Mouse (Mus musculus) adrenal gland (tissue): ENCODE results near the gene Mid1.
"Not testable (repeated sequence)": the region's sequence is repeated elsewhere in the genome, so short reads cannot be mapped to it uniquely, and the experiment has no call there.

Source experiments
- intact Hi-C: fragments of 180-260 bp; cut with DNase I; formaldehyde crosslinking; loops from one replicate; pipeline ENCODE4 v1.15.1; 2025

The Mid1 gene

GRCm38 (mm10) chrX:169882220-169882609 lies 197.2 kb downstream of the Mid1 start:
- intact Hi-C loops = no loop called here

- intact Hi-C loops = no loop called here
These were observed 198.7 kb downstream of the Mid1 start for GRCm38 (mm10) chrX:169883536-169884272.

- intact Hi-C loops = no loop called here
These were observed 205.5 kb downstream of the Mid1 start for GRCm38 (mm10) chrX:169890541-169890940.

DNA sequence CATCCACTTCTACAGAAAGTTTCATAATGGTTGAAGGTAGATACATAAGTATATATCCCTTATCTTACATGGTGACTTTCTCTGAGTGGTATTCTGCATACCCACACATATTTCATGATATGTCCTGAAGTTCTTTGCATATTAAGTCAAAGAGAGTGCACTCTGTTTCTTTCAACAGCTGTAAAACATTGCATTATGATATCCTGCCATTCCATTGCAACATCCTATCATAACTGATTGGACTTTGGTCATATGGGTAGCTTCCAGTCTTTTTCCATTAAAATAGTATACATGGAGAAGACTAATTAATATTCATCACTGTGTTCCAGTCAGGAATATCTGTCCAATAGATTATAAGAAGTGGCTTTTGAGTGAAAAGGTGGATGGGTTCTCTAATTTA lies 207.1 kb downstream of the Mid1 start:
- intact Hi-C loops = no loop called here

DNA sequence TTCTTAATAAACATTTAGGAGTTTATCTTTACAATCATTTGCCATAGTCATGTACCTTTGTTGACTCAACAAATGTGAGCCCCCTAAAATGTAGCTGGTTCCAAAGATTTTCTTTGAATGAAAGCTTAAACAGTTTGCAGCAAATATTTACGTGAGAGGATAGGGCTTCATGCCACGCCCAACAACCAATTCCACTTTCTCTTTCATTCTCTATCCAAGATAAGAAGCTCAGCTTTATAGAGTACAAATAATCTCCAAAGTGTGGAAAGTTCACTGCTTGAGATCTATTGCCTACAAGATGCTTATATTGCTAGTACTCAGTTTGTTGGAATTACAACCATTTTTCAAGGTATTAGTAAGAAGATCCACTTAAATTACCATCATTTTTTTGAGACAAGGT lies 207.6 kb downstream of the Mid1 start:
- intact Hi-C loops = no loop called here

DNA sequence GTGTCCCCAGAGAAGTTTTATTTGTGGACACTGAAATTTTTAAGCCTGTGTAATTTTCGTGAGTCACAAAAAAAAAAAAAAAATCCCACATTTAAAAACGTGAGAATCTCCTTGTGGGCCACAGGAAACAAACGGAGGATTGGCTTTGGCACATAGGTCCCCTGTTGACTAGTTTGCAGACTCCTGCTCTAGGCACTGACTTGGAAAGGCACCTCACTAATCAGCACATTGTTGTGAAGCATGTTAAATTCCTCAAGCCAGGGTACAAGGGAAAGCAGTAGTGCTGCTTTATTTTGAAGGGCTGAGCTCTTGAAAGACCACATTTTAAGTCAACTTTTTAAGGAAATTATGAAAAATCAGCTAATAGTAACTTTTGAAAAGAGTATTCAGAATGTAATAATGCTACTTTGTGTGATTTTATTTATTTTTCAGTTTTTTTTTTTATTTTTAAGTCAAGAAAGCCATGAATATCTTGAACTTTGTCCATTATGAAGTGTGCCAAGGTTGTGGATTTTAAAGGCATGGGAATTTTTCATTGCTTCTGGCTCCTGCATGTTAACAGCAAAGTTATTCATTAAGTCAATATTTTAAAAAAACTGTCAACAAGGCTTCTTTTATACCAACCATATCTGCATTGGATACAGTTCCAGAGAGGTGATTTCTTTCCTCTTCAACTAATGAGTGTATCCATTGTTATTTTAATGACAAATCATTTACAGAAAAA lies 214.4 kb downstream of the Mid1 start:
- intact Hi-C loops = no loop called here

- intact Hi-C loops = no loop called here
These were observed 217.9 kb downstream of the Mid1 start for GRCm38 (mm10) chrX:169902860-169903259.

DNA sequence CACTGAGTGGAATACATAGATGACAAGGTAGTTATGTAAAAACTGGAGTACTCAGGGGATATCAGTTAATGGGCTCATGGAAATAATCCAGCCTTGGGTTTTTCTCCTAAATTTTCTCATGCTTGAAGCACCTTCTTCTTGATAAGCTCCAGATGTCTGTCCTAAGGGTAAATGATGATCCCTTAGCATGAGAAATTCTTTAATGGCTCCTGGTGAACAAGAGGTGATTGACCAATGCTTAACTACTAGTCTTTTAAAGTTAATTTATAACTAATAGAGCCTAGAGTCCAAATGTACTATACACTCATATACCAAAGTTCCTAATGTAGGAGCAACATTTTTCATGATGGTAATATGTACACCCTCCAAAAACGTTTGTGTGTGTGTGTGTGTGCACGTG lies 218.7 kb downstream of the Mid1 start:
- intact Hi-C loops = no loop called here

DNA sequence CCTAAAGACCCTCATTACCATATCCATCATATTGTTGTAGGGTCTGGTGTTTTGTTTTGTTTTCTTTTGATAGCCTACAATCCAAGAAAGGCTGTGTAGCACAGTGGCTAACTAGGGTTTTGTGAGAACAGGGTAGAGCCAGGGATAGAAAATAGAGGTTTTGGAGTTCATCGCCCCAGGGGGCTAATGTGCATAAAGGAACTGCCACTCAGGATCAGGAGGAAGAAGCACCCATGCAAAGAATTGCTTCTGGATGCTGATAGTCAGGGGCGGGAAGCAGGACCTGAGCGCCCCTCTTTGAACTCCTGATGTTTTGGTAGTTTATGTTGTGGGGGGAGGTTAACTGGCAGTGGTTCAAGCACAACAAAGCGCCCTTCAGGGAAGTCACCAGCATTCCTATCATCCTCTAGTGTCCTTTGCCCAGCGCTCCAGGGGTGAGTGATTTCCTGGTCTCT lies 221.1 kb downstream of the Mid1 start:
- intact Hi-C loops = loop anchor here (2.0 kb wide), 1 partner anchor 21 kb away; no protein-coding TSS in a partner anchor

GRCm38 (mm10) chrX:169909898-169910297 lies 224.9 kb downstream of the Mid1 start:
- intact Hi-C loops = no loop called here

DNA sequence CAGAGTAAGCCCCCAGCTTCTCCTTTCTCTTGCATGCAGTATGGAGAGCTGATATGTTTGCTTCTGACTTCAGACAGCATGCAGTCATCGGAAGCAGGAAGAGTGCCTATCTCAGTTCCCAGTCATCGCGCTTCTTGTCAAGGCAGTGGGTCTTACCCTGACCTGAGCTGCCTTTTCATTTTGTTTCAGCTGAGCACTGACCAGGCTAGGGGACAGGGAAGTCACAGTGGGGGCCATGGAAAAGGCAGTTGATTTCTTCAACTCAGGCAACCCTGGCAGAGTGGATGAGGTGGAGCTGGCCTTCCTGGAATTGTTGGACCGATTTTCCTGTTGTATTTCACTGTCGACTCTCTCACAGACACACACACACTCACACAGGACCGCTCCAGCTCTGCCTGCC lies 230.7 kb downstream of the Mid1 start:
- intact Hi-C loops = no loop called here

- intact Hi-C loops = no loop called here
These were observed 237.5 kb downstream of the Mid1 start for GRCm38 (mm10) chrX:169922541-169922940.

DNA sequence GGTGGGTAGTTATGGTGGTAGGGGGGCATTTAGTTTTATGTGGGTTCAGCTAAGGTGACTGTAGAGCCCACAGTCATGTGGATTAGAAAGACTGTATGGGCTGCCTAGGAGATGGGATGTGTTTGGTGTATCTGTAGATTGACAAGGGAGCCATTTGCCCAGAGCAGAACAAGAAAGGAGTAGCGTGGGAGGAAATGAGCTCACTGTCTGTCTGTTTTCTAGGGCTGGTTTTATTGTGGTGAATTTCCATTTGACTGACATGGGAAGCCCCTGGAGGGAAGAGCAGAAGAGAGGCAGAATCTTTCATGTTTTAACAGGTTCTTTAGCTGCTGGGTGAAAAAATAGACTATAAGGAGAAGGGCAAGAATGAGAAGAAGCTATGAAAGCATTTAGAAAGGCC lies 238.4 kb downstream of the Mid1 start:
- intact Hi-C loops = no loop called here

DNA sequence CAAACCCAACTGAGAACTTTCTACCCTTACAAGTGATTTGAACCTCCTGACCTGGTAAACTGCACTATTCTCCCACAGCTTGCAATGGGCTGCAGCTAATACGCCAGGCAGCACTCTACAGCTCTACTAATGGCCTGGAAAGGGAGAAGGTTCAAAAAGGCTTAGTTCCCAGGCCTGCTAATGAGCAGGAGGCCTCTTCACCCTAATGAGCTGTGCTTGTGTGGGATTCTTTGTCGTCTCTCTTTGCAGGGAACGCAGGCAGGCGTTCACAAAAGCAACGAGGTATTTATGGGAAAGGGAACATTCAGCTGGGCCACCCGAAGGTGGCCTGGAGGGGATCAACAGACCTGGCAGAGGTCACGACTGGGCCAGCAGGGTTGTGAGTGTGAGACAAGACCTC lies 240.6 kb downstream of the Mid1 start:
- intact Hi-C loops = no loop called here

DNA sequence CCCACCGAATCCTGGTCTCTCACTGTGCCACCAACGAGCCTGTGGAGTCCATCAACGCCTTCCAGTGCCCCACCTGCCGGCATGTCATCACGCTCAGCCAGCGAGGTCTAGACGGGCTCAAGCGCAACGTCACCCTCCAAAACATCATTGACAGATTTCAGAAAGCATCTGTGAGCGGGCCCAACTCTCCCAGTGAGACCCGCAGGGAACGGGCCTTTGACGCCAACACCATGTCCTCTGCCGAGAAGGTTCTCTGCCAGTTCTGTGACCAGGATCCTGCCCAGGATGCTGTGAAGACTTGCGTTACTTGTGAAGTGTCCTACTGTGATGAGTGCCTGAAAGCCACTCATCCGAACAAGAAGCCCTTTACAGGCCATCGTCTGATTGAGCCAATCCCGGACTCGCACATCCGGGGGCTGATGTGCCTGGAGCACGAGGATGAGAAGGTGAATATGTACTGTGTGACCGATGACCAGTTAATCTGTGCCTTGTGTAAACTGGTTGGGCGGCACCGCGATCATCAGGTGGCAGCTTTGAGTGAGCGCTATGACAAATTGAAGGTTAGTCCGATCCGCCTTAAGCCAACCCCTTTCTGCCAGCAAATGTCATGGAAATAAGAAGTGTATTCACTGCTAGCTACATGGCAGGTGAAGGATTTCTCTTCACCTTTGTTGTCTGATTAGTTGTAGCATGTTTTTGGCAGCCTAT lies 242.3 kb downstream of the Mid1 start:
- intact Hi-C loops = loop anchor here (2.0 kb wide), 1 partner anchor 20 kb away; no protein-coding TSS in a partner anchor

DNA sequence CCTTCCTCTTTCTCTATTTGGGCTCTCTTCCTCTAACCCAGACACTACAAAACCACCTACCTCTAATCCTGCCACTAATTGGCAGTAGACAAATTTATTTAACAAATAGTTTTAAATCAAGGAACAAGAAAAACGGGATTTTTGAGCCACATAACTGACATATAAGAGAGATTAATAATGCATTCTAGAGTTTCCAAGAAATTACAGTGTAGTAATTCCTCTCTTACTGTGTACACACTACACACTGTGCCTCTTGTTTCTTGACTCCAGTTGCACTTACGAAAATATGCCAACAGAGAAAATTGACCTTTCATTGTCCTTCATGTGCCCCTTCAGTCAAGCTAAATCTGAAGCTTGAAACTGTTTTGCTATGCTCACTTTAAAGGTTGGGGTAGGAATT lies 245.9 kb downstream of the Mid1 start:
- intact Hi-C loops = no loop called here

GRCm38 (mm10) chrX:169933228-169933627 lies 248.2 kb downstream of the Mid1 start:
- intact Hi-C loops = no loop called here

DNA sequence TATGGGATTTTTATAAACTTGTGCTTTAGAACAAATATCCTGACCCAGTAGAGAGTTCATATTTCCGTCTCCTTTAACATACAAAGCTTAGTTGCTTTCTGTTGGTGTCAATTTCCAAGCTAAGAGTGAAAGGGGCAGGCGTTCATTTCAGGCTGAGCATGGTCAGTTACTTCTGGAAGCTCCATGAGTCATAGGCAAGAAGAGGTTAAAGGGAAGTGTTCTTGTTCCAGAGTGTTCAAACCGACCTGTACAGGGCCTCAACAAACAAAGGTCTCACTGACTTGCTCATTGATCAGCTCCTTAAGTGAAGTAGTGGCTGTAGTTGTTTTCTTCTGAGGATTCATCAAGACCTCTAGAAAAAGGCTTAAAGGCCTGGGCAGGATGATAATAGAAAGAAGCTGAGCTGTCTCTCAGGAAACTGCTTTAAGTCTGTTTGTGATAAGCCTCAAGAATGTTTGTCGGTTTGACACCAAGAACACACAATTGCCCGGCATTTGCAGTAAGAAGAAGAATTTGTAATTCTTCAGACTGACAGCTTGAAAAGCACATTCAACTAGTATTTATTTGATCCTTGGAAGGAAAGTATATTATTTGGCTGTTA lies 252.2 kb downstream of the Mid1 start:
- intact Hi-C loops = no loop called here

GRCm38 (mm10) chrX:169940531-169940930 lies 255.5 kb downstream of the Mid1 start:
- intact Hi-C loops = no loop called here

DNA sequence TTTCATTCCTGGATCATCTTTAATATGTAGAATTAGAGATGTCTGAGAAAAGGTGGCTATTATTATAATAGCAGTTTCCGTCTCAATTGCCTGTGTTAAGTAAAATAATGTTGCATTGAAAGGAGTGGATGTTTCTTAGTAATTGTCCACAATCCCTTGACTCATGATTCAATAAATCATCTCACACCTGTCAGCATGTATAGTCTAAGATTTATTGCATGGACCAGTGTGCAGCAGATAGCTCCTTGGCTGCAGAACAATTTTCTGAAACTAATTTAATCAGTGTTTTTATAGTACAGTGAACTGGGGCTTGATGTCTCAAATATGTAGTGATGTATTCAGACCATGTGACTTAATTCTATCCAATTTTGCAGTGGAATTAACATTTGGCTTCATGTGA lies 265.6 kb downstream of the Mid1 start:
- intact Hi-C loops = no loop called here

- intact Hi-C loops = no loop called here
These were observed 284.3 kb downstream of the Mid1 start for GRCm38 (mm10) chrX:169969337-169969736.

GRCm38 (mm10) chrX:169969765-169970164 lies 284.8 kb downstream of the Mid1 start:
- intact Hi-C loops = not testable (repeated sequence)
